Comparison of ENCODE assay signal across 20 mouse cellular contexts in the genomic region with DNA sequence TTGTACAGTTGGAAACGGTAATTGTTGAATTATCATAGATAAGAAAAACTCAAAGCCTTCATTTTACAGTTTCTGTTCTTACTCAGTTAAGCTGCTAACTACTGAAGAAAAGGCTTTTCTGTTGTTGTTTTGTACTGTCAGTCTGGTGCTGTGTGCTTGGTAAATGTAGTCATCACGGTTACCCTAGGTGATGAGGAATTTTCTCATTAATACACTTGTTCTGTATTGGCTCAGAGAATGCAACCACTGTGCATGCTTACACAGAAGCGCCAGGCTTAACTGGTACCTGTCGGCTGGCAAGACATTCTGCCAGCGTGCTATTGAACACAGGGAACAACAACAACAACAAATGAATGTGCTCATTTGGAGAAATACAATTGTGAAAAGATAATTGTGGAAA.
"Had no signal": no experiment of that assay in that cellular context is flagged by ENCODE, and none has a peak within 500 bp of the region (broad histone marks: within the 10 kb centered on the region; RNA-seq: fewer than 3 reads in every experiment).

No protein-coding gene starts in this region.

- H3K4me3 ChIP-seq: kidney, embryonic 15.5 days; limb, embryonic 12.5 days; limb, embryonic 15.5 days; midbrain, embryonic 12.5 days; stomach, embryonic 15.5 days had no signal

- H3K27me3 ChIP-seq: kidney, embryonic 15.5 days; limb, embryonic 12.5 days; limb, embryonic 15.5 days; midbrain, embryonic 12.5 days; stomach, embryonic 15.5 days had no signal

- H3K36me3 ChIP-seq: kidney, embryonic 15.5 days; limb, embryonic 12.5 days; limb, embryonic 15.5 days; midbrain, embryonic 12.5 days; stomach, embryonic 15.5 days had no signal

- ATAC-seq: liver, postnatal 0 days; lung, postnatal 0 days; midbrain, embryonic 16.5 days had no signal

- H3K9ac ChIP-seq: kidney, embryonic 15.5 days; limb, embryonic 12.5 days; limb, embryonic 15.5 days; liver, embryonic 14.5 days; liver, postnatal 0 days; lung, embryonic 14.5 days; midbrain, embryonic 12.5 days; stomach, embryonic 15.5 days had no signal

- H3K4me1 ChIP-seq: kidney, embryonic 15.5 days; limb, embryonic 12.5 days; limb, embryonic 15.5 days; stomach, embryonic 15.5 days had no signal

- DNase-seq: kidney, postnatal 10 days; kidney, postnatal 36 days; left cerebral cortex, postnatal 4 days; liver, postnatal 0 days; lung, embryonic 14.5 days; right cerebral cortex, adult 18-20 months; right cerebral cortex, postnatal 14 days; right cerebral cortex, postnatal 4 days; thymus, adult 18-20 months; thymus, postnatal 36 days had no signal

- H3K4me2 ChIP-seq: kidney, embryonic 15.5 days; limb, embryonic 12.5 days; limb, embryonic 15.5 days; liver, embryonic 11.5 days; lung, embryonic 14.5 days; midbrain, embryonic 12.5 days; stomach, embryonic 15.5 days had no signal

- H3K9me3 ChIP-seq: kidney, embryonic 15.5 days; limb, embryonic 12.5 days; limb, embryonic 15.5 days; midbrain, embryonic 12.5 days; stomach, embryonic 15.5 days had no signal

- H3K27ac ChIP-seq: kidney, embryonic 15.5 days; limb, embryonic 12.5 days; limb, embryonic 15.5 days; liver, embryonic 14.5 days; macrophage; midbrain, embryonic 12.5 days; stomach, embryonic 15.5 days had no signal
